Mouse (Mus musculus) heart, adult 8-10 months (tissue): ENCODE results near the gene Syp. TPM values are rescaled to one million over a fixed set of nuclear protein-coding genes. Genes with fewer than 3 reads are reported as not detected.

Source experiments
- DNase-seq: peaks from one replicate; pipeline ENCODE4 v3.0.0; 2022; ENCODE audit warnings: low spot score
- total RNA-seq, 4 experiments: library from RNA; stranded (reverse); gene quantifications; 2 replicates each; pipeline ENCODE4 v1.2.4; 2022

The Syp gene
- total RNA-seq, result 1 to 10 TPM; 2.9 to 5.4 (median 3.8) TPM

DNA sequence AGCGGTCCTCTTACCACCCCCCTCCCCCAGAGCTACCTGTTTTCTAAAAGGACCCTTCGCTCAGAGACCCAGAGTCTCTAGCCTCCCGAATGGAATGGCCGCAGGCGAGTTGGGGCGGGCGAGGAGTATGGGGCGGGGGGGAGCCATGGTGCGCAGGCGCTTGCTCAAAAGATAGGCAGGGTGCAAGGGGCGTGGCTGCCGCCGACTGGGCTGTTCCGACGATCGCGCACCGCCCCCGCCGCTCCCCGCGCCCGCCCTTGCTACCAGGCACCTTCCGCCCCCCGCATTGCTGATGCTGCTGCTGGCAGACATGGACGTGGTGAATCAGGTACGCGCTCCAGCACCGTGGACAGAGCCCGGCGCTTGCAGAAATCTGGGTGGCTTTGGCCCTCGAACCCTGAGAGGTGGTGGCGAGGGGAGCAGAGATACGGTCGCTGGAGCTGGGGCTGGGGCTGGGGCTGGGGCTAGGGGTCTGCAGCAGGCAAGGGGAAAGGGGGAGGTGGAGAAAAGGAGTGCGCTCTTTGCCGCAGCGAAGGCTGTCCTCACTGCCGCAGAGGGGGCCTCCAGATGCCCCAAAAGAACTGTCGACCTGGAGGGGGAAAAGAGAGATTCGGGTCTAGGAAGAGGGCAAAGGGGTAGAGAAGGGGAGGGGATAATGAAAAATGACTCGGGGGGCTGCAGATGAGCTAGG, at the start of gene Syp:
Syp (plus strand) TSS at position 71 of the 691 bp plus-strand sequence.
- peak; percentile 40 for DNase-seq

DNA sequence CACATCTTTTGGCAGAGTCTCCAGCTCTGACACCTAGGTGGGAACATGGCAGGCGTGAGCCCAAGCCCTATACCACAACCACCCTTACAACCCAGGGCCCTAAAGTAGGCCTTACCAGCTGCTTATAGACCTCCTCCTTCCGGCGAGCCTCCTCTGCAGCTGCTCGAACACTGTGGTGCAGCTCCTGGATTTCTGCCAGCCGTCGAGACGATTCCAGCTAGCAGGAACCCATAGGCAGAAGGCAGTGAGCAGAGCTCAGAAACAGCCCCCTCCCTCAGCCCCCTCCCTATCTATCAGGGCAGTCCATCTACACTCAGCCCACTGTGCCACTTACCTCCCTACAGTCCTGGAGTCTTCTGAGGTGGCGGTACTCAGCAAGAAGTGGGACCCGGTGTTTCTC, 42.9 kb upstream of the Syp start:
- DNase-seq, result no peak

DNA sequence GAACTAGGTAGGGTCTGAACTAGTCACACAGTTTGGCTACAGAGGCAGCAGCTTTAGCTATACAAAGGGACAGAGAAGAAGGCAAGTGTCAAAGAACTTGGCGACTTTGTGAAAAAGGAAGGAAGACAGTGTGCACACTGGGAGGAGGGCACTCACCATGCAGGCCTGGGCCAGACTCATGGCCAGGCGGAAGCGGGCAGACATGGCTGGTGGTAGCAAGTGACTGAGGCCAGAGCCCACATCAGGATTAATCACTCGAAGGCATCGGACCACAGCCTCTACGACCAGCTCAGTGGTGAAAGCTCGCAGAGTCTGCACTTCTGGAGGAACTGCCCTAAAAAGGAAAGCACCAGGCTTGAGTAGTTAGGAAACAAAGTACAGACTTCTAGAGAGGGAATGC, 34.3 kb upstream of the Syp start:
- no peak for DNase-seq

DNA sequence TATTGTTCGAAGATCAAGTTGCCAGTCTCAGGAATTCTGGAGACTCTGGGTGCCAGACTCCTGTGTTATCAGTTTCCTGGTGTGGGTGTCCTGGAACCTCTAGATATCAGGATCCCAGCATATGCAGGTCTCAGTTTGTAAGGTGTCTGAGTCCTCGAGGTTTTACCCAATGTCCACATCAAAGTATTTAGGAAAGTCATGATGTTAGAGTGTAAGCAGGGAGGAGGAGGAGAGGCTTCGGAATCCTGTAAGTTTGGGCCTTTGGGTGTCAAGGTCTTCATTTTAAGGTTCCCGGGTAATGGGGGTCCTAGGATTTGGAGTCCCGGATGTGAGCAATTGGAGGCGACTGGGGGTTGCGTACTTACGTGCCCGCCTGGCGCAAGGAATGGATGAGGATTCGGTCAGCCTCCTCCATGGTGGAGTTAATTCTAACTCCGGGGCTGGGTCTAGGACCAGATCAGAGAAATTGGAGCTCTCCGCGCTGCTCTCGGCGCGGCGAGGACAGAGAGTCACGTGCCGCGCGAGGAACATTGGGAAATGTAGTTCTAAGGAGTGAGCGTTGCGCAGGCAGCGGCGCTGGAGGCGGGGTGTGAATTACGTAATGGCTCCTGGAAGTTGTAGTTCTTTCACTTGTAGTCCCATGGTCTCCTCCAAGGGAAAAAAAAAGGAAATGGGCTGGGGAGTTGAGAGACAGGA, 33.2 kb upstream of the Syp start, which contains the start of gene Ccdc22:
Ccdc22 (minus strand) TSS at position 639 of the 696 bp plus-strand sequence.
- peak; percentile 86 for DNase-seq

DNA sequence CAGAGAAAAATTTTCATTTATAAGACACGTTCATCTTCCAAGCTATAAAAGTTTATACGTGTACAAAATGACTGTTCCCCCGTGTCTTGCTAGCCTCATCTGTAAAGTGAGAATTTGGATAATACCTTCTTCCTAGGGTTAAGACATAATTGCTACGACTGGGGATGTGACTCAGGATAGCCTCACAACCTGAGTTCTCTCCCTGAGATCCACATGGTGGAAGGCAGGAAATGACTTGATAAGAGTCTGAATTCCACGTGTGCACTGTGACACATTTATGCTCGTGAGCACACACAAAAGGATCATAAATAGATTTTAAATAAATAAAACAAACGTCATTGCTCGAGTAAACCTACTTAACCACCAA, 32.7 kb upstream of the Syp start:
- DNase-seq, result no peak

DNA sequence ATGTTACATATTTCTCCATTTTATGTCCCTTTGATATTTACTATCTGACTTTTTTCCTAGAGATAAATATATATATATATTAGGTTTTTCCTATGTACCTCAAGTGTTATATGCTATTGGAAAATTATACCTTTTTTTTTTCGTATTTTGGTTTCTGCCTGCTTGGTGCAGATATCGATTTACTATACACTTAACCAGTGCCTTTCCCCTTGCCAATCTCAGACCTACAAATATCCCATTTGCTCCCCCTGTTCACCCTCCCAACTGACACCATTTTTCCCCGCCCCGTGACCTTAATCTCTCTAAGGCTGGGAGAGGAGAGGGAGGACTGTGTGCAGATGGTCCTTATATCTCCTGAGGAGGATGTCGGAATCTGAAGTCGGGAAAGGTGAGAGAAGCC, 31.5 kb upstream of the Syp start, which contains the start of gene Cacna1f:
Cacna1f (plus strand) TSS at position 301 of the 400 bp plus-strand sequence.
- DNase-seq, result no peak

DNA sequence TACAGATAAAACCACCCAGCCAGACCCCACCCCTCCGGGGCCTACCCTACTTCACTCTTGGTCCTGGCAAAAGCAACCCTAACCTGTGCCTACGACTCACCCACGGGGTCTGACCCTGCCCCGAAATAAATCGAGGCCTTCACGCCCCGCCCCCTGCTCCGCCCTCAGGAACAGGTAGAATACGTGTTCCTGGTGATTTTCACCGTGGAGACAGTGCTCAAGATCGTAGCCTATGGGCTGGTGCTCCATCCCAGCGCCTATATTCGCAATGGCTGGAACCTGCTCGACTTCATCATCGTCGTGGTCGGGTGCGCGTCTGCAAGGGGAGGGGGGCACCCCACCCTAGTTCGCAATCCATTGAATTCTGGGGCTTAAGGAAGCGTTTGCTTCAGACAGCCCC, 28.2 kb upstream of the Syp start:
- DNase-seq, result no peak

DNA sequence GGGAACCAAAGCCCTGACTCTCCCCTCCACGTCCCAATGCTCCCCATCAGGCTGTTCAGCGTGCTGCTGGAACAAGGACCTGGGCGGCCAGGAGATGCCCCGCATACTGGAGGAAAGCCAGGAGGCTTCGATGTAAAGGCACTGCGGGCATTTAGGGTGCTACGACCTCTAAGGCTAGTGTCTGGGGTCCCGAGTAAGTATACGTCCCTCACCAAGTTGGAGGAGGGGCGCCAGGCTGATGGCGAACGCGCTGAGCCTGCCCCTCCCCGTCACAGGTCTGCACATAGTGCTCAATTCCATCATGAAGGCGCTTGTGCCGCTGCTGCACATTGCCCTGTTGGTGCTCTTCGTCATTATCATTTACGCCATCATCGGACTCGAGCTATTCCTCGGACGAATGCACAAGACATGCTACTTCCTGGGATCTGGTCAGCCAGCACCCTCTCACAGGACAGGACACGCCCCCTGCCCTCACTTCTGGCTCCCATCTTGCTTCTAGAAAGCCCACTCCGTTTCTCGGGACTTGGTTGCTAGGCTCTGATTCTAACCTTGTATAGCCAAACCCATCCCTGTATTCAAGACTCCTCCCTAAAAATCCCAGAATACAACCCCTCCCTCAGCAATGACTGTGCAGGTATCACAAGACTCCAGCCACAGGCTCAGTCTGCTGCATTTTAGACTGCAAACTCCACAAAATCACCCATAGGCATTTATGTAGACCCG, 27.6 kb upstream of the Syp start:
- no peak for DNase-seq

DNA sequence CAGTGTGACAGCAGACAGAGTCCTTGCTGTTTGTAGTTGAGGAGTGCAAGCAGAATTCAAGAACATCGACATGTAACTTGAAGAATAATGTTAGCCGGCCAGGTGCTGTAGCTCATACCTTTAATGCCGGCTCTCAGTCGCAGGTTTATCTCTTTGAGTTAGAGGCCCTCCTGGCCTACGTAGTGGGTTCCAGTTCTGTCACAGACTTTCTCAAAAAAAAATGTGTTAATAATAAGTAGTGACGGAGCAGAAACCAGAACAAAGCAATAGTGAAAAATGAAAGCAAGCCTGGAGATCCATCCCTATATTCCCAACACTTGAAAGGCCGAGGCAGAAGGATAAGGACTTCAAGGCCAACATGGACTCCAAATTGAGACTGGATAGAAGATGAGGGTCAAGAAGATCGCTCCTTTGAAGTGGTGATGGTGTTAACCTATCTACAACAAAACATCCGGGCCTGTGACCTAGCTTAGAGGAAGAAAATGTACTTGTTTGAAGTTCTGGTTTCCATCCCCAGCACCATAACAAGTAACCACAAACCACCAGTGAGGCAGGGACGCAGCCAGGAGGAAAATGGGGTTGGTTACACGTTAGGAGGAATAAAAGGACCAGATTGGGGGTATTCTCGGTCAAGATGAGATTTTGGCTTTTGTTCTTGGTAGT, 20.3 kb upstream of the Syp start:
- no peak for DNase-seq

DNA sequence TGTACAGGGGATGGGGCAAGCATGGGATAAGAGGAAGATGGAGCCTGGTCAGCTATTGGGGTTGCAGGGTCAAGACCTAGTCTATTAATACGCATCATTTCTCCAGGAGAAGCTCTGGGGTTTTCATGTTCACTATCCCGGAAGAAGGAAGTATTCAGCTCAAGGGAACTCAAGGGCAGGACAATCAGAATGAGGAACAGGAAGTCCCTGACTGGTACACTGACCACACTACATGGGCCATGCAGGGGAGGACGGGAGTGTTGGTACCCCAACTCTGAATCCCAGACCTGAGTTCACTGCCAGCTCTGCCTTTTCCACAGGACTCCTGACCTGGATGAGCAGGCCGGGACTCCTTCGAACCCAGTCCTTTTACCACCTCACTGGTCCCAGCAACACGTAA, 5.7 kb upstream of the Syp start:
- DNase-seq, result no peak

DNA sequence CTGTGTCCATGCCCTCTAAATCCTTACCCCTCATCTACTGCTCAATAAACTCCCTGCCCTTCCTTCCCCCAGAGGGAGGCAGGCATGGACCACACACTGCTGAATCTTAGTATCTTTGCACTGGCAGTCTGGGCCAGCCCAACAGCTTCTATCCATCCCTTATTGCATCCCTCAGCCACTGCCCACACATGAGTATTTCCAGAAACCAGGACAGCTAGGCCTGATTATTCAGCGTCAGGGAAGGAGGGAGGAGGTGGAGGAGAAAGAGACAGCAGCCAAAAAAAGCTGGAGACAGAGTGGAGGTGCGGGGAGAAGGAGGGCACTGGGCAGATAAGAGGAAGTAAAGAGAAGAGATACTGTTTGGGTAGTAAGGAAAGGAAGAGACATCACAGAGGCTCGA, 3.2 kb upstream of the Syp start:
- no peak for DNase-seq

DNA sequence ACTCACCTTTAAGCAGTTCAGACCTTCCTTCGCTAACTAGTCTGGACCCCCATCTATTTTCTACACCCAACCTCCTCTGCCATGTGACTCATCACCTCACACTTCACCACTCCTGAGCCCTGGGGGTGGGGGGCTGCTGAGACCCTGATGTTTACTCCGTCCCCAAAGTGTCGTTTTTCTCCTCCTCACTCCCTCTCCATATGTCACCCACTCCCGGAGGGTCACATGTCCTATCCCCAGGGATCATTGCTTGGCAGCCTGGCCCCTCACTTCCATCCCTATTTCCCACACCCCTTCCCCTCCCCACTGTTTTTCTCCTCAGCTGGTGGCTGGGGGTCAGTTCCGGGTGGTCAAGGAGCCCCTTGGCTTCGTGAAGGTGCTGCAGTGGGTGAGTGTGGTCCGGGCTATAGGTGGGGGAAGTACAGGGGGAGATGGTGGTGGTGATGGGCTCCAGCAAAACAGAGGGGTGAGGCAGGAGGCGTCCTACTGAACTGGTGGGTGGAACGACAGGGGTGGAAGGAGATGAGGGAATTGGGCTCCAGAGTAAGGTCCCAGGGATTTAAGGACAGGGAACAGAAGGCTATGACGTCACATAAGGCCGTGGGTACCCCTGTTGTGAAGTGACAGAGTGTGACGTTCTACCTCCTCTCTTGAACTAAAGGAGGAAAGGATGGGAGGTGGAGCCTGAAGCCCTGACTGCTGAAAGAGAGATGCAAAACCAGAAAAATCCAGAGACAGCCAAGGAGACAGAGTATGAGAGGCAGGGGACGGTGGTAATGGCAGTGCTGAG, 1.5 kb downstream of the Syp start:
- DNase-seq, result no peak

DNA sequence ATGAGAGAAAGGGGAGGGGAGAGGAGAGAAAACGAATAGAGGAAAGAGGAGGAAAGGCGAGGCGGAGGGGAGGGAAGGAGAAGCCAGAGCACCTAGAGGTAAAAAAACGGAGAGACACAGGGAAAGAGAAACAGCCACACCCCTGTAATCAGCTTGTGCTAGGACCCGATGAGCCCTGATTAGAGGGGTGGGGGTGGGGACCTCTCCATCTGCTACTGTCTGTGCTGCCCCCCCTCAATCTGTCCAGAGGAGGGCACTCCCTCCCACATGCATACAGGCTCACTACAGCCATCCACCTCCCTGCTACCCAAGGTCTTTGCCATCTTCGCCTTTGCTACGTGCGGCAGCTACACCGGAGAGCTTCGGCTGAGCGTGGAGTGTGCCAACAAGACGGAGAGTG, 2.5 kb downstream of the Syp start:
- DNase-seq, result no peak

DNA sequence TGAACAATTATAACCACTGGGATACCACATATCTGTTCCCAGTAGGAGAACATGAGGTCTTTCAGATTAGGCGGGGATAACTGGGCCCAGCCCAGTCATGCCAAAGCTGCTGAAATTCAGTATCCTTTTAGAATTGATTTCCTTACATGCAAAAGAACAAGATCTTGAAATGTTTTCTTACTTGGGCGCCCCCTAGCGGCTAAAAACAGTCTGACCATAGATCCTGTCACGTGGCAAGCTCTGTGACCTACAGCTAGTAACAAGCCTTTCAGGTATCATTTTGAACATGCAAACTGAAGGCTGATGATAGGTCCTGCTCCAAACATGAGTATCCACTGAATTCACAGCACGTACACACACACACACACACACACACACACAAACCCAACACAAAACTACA, 7.1 kb downstream of the Syp start:
- peak; percentile 78 for DNase-seq

DNA sequence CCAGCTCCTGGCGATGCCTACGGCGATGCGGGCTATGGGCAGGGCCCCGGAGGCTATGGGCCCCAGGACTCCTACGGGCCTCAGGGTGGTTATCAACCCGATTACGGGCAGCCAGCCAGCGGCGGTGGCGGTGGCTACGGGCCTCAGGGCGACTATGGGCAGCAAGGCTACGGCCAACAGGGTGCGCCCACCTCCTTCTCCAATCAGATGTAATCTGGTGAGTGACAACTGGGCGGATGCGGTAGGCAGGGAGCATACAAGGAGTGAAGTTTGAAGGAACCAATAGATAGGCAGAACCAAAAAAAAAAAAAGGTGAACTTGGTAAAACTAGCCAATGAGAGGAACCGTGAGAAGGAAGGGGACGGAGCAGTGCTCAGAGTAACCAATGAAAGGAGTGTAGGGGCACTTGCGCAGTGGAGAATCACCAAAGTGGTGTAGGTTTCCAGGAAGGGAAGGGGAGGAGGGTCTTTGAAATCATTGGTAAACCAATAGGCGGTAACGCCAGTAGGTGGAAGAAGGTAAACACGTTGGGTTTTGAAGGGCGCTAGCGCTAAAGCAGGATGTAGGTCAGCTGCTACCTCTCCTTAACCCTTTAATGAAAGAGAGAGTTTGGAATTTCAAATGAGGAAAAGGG, 10.5 kb downstream of the Syp start:
- DNase-seq, result peak; percentile 92

DNA sequence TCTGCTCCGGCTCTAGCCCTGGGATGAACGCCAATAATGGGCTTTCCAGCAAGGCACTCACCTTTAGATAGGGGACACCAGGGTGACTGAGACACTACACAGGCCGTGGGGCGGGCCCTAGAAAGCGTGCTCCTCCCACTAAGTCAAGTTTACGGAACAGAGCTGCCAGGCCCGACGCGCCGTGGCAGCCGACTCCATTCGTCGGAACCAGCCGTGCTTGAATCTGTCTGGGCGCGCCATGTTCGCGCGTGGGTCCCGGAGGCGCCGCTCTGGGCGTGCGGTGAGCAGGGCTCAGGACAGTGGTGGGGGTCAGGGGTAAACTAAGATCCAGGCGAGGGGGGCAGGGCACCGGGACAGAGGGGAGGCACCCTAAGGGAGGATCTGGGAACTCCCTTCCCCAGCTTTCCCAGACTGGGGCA, 19.0 kb downstream of the Syp start, which contains the start of gene Prickle3:
Prickle3 (plus strand) TSS at position 40 of the 419 bp plus-strand sequence.
- DNase-seq, result peak; percentile 64

DNA sequence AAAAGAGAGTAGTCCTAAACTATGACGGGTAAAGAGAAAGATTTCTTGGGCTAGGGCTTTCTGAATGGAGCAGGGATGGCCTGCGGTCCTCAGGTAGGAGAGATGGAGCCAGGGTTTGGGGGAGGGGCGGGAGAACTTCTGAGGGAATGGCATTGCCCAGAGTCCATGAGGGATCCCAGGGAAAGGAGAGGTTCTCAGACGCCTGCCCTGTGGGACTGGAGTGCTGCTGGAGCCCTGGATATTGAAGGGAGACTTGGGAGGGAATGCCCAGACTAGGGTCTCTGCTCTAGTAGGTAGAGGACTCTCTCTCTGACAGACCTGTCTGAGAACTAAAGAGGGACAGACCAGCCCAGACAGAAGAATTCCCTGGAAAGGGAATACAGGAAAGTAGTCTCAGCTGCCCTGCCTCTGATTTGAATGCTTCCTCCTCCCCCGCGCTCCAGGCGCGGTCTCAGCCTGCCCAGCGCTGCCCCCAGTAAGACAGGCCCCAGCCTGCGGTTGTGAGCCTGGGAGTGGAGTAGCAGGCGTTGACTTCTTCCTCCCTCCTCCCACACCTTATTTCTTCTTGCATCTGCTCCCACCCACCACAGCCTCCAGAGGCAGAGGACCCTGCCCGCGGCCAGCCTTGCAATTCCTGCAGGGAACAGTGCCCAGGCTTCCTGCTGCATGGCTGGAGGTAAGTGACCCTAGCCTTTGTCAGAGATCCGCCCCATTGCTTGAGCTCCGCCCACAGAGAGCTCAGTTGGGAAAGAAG, 19.9 kb downstream of the Syp start:
- peak; percentile 74 for DNase-seq

DNA sequence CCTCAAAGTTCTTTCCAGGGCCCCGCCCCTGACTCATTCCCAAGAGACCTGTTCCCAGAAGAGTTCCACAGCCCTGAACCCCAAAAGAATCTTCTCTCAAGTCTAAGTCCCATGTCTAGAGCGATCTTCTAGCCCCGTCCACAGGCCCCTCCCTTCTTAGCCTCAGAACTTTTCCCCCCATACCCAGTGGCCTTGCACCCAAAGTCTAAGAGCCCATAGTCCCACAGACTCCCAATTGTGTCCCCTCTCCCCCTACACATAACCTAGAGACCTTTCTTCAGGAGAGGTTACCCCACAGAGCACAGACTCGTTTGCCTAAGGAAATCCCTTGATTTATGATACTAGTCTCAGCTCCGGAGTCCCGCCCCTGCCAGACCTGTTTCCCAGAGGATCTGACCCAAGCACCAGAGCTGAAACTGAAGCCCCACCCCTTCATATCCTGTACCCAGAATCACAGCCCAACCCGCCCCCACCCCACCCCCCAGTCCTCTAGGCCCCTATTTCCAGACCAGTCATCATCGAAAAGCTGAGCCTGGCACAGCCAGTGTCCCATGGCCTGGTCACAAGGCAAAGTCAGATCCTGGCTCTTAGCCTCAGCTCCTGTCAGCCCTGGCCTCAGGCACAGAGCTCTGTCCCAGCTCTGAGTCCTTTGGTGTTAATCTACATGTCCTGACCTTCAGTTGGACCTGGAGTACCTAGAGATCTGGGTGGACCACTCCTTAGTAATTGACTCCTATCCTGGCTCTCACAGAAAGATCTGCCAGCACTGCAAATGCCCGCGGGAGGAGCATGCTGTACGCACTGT, 20.7 kb downstream of the Syp start:
- DNase-seq, result peak; percentile 56

DNA sequence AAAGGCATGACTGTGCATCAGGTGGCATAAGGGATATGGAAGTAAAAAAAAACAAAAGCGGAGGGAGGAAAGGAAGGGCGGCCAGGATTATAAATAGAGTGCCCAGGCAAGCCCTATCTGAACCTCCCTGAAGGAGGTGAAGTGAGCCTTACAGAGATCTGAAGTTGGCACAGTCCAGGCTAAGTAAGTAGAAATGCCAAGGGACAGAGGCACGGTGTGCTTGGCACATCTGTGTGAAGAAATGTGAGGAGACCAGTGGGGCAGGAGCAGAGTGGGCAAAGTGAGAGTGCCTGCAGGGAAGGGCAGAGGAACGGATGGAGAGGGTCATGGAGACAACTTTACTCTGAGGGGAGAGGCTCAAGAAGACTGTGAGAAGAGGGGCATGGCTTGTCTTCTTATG, 22.8 kb downstream of the Syp start:
- DNase-seq, result no peak
